Mouse (Mus musculus) embryonic facial prominence, embryonic 12.5 days (tissue): ENCODE results near the gene Gm10309. TPM values are rescaled to one million over a fixed set of nuclear protein-coding genes. Genes with fewer than 3 reads are reported as not detected.

Experiments used
- ATAC-seq: fragments of 200-750 bp; cut with Nextera tagmentation; 2 replicates; pipeline ENCODE4 v1.8.0; 2017; ENCODE audit not compliant: insufficient number of reproducible peaks, insufficient read depth, low FRiP score, low TSS enrichment
- H3K27ac ChIP-seq: fragments of 300-500 bp; sonication (generic); 2 replicates; pipeline ENCODE4 v1.5.1; 2016; ENCODE audit warnings: mild to moderate bottlenecking
- H3K27me3 ChIP-seq: fragments of 300-500 bp; sonication (generic); 2 replicates; pipeline ENCODE4 v1.6.1; 2016; ENCODE audit warnings: mild to moderate bottlenecking, moderate library complexity
- H3K36me3 ChIP-seq: fragments of 300-500 bp; sonication (generic); 2 replicates; pipeline ENCODE4 v1.6.1; 2016; ENCODE audit warnings: mild to moderate bottlenecking
- H3K4me1 ChIP-seq: fragments of 300-500 bp; sonication (generic); 2 replicates; pipeline ENCODE4 v1.6.1; 2016
- H3K4me2 ChIP-seq: fragments of 300-500 bp; sonication (generic); replicated peaks from 2 replicates; pipeline ENCODE4 v1.6.1; 2016; ENCODE audit warnings: mild to moderate bottlenecking, moderate library complexity
- H3K4me3 ChIP-seq: fragments of 300-500 bp; sonication (generic); 2 replicates; pipeline ENCODE4 v1.5.1; 2016; ENCODE audit warnings: mild to moderate bottlenecking
- H3K9ac ChIP-seq: fragments of 300-500 bp; sonication (generic); 2 replicates; pipeline ENCODE4 v1.6.1; 2016; ENCODE audit warnings: mild to moderate bottlenecking, moderate library complexity
- H3K9me3 ChIP-seq: fragments of 300-500 bp; sonication (generic); 2 replicates; pipeline ENCODE4 v1.6.1; 2016; ENCODE audit warnings: mild to moderate bottlenecking, moderate library complexity
- WGBS: fragments of 180-500 bp; shearing (Covaris S2); methylation state at CpG from one replicate; pipeline ENCODE4 v1.1.7; 2016; 5-methylcytosine and 5-hydroxymethylcytosine counted together
- polyA plus RNA-seq: library from polyadenylated mRNA; unstranded; fragments of >200 nt; fragmentation: Nextera tagmentation; extraction: Ambion mirVana; gene quantifications from 2 replicates; pipeline ENCODE4 v1.2.1, GENCODE M21; 2016

Gm10309 gene
- polyA plus RNA-seq, 1 experiment from 2014 or later, result 0.36 TPM

GRCm38 (mm10) chr17:86529411-86529810 lies 24.4 kb upstream of the Gm10309 start:
- ATAC-seq, result no peak
- no peak overlapping the region for H3K27ac ChIP-seq
- no peak overlapping the region for H3K4me2 ChIP-seq
- H3K9me3 ChIP-seq, result no peaks in the 10 kb centered on the region
- no peak overlapping the region for H3K9ac ChIP-seq
- H3K4me1 ChIP-seq, result 0 out of 2 replicates have a peak, but pooled peaks cover 3% of the 10 kb centered on the region
- WGBS, result 72% methylated on average over 4 of the region's 4 CpGs
- H3K4me3 ChIP-seq, result no peak overlapping the region
- H3K27me3 ChIP-seq, result no peaks in the 10 kb centered on the region
- H3K36me3 ChIP-seq, result no peaks in the 10 kb centered on the region

GRCm38 (mm10) chr17:86529003-86529402 lies 24.0 kb upstream of the Gm10309 start:
- no peak for ATAC-seq
- 85% methylated on average over 10 of the region's 10 CpGs for WGBS
- H3K36me3 ChIP-seq, result no peaks in the 10 kb centered on the region

GRCm38 (mm10) chr17:86527298-86527697 lies 22.3 kb upstream of the Gm10309 start:
- no peaks in the 10 kb centered on the region for H3K27me3 ChIP-seq
- no peak overlapping the region for H3K4me2 ChIP-seq
- no peaks in the 10 kb centered on the region for H3K9me3 ChIP-seq
- H3K4me3 ChIP-seq, result no peak overlapping the region
- no peak overlapping the region for H3K9ac ChIP-seq
- no peaks in the 10 kb centered on the region for H3K36me3 ChIP-seq
- no peak for ATAC-seq
- no peak overlapping the region for H3K27ac ChIP-seq
- WGBS, result 85% methylated on average over 5 of the region's 5 CpGs
- H3K4me1 ChIP-seq, result 0 out of 2 replicates have a peak, but pooled peaks cover 3% of the 10 kb centered on the region

More at GRCm38 (mm10) chr17:86529003-86529402, 24.0 kb upstream of the Gm10309 start:
- H3K27me3 ChIP-seq, result no peaks in the 10 kb centered on the region
- H3K4me2 ChIP-seq, result no peak overlapping the region
- 0 out of 2 replicates have a peak, but pooled peaks cover 3% of the 10 kb centered on the region for H3K4me1 ChIP-seq
- no peak overlapping the region for H3K27ac ChIP-seq
- no peak overlapping the region for H3K4me3 ChIP-seq
- H3K9me3 ChIP-seq, result no peaks in the 10 kb centered on the region
- H3K9ac ChIP-seq, result no peak overlapping the region

GRCm38 (mm10) chr17:86526016-86526415 lies 21.0 kb upstream of the Gm10309 start:
- ATAC-seq, result no peak
- Histone ChIP-seq H3K4me2 (no peak overlapping the region), H3K27ac (no peak overlapping the region), H3K36me3 (no peaks in the 10 kb centered on the region), H3K4me3 (no peak overlapping the region), H3K27me3 (no peaks in the 10 kb centered on the region), H3K4me1 (0 out of 2 replicates have a peak, but pooled peaks cover 3% of the 10 kb centered on the region), H3K9me3 (no peaks in the 10 kb centered on the region), H3K9ac (no peak overlapping the region)
- WGBS, result 66% methylated on average over 7 of the region's 7 CpGs

GRCm38 (mm10) chr17:86525075-86525474 lies 20.0 kb upstream of the Gm10309 start:
- Histone ChIP-seq H3K9ac (no peak overlapping the region), H3K9me3 (no peaks in the 10 kb centered on the region), H3K27ac (no peak overlapping the region), H3K4me3 (no peak overlapping the region), H3K4me1 (0 out of 2 replicates have a peak, but pooled peaks cover under 1% of the 10 kb centered on the region), H3K36me3 (no peaks in the 10 kb centered on the region), H3K27me3 (no peaks in the 10 kb centered on the region), H3K4me2 (no peak overlapping the region)
- no peak for ATAC-seq
- 90% methylated on average over 2 of the region's 2 CpGs for WGBS

- 90% methylated on average over 10 of the region's 10 CpGs for WGBS
- H3K27ac ChIP-seq, result no peak overlapping the region
These were observed 18.8 kb upstream of the Gm10309 start for GRCm38 (mm10) chr17:86523843-86524242.

GRCm38 (mm10) chr17:86523374-86523773 lies 18.3 kb upstream of the Gm10309 start:
- H3K36me3 ChIP-seq, result no peaks in the 10 kb centered on the region
- 65% methylated on average over 3 of the region's 3 CpGs for WGBS
- H3K9me3 ChIP-seq, result no peaks in the 10 kb centered on the region
- no peaks in the 10 kb centered on the region for H3K4me1 ChIP-seq
- no peak overlapping the region for H3K27ac ChIP-seq
- no peak overlapping the region for H3K9ac ChIP-seq
- H3K4me2 ChIP-seq, result no peak overlapping the region
- no peaks in the 10 kb centered on the region for H3K27me3 ChIP-seq
- no peak overlapping the region for H3K4me3 ChIP-seq
- no peak for ATAC-seq

More at GRCm38 (mm10) chr17:86523843-86524242, 18.8 kb upstream of the Gm10309 start:
- H3K4me2 ChIP-seq, result no peak overlapping the region
- H3K4me3 ChIP-seq, result no peak overlapping the region
- H3K9ac ChIP-seq, result no peak overlapping the region
- H3K4me1 ChIP-seq, result no peaks in the 10 kb centered on the region
- no peaks in the 10 kb centered on the region for H3K27me3 ChIP-seq
- no peaks in the 10 kb centered on the region for H3K9me3 ChIP-seq
- ATAC-seq, result no peak
- no peaks in the 10 kb centered on the region for H3K36me3 ChIP-seq

GRCm38 (mm10) chr17:86522649-86523048 lies 17.6 kb upstream of the Gm10309 start:
- Histone ChIP-seq H3K4me2 (no peak overlapping the region), H3K9me3 (no peaks in the 10 kb centered on the region), H3K27ac (no peak overlapping the region), H3K27me3 (no peaks in the 10 kb centered on the region), H3K4me1 (no peaks in the 10 kb centered on the region), H3K4me3 (no peak overlapping the region), H3K9ac (no peak overlapping the region), H3K36me3 (no peaks in the 10 kb centered on the region)
- 86% methylated on average over 5 of the region's 5 CpGs for WGBS
- ATAC-seq, result no peak

GRCm38 (mm10) chr17:86521252-86521651 lies 16.2 kb upstream of the Gm10309 start:
- Histone ChIP-seq H3K4me2 (no peak overlapping the region), H3K9me3 (no peaks in the 10 kb centered on the region), H3K27me3 (no peaks in the 10 kb centered on the region), H3K27ac (no peak overlapping the region), H3K9ac (no peak overlapping the region), H3K36me3 (no peaks in the 10 kb centered on the region), H3K4me1 (no peaks in the 10 kb centered on the region), H3K4me3 (no peak overlapping the region)
- WGBS, result 90% methylated on average over 11 of the region's 11 CpGs
- ATAC-seq, result no peak

GRCm38 (mm10) chr17:86518604-86519003 lies 13.6 kb upstream of the Gm10309 start:
- Histone ChIP-seq H3K4me1 (0 out of 2 replicates have a peak, but pooled peaks cover under 1% of the 10 kb centered on the region), H3K9ac (no peak overlapping the region), H3K9me3 (no peaks in the 10 kb centered on the region), H3K4me3 (no peak overlapping the region), H3K4me2 (no peak overlapping the region), H3K36me3 (no peaks in the 10 kb centered on the region), H3K27me3 (no peaks in the 10 kb centered on the region), H3K27ac (no peak overlapping the region)
- WGBS, result 85% methylated on average over 7 of the region's 7 CpGs
- ATAC-seq, result no peak

- WGBS, result 85% methylated on average over 5 of the region's 5 CpGs
- H3K9ac ChIP-seq, result no peak overlapping the region
- no peak overlapping the region for H3K27ac ChIP-seq
- H3K9me3 ChIP-seq, result no peaks in the 10 kb centered on the region
- no peak overlapping the region for H3K4me3 ChIP-seq
- no peaks in the 10 kb centered on the region for H3K36me3 ChIP-seq
- H3K27me3 ChIP-seq, result no peaks in the 10 kb centered on the region
- peaks cover 4% of the 10 kb centered on the region; the same call in 1 of the 2 replicates for H3K4me1 ChIP-seq
- no peak overlapping the region for H3K4me2 ChIP-seq
- ATAC-seq, result no peak
These were observed 11.6 kb upstream of the Gm10309 start for GRCm38 (mm10) chr17:86516630-86517029.

GRCm38 (mm10) chr17:86514974-86515620 lies 10.1 kb upstream of the Gm10309 start:
- Histone ChIP-seq H3K9ac (no peak overlapping the region), H3K9me3 (no peaks in the 10 kb centered on the region), H3K27ac (no peak overlapping the region), H3K4me2 (no peak overlapping the region), H3K4me3 (no peak overlapping the region), H3K4me1 (peaks cover 4% of the 10 kb centered on the region; the same call in 1 of the 2 replicates), H3K27me3 (no peaks in the 10 kb centered on the region), H3K36me3 (no peaks in the 10 kb centered on the region)
- no peak for ATAC-seq
- 70% methylated on average over 13 of the region's 13 CpGs for WGBS
